Mouse (Mus musculus): ENCODE data around the gene Bnc2.

- TF ChIP-seq CTCF (conservative IDR thresholded peaks at IDR 0.05; ENCODE audit: insufficient read depth, insufficient read length, low read depth, low read length) (no peak), POLR2A (IDR thresholded peaks at IDR 0.05; ENCODE audit: low read depth, low read length) (no peak)
Observed at GRCm38 (mm10) chr4:84456198-84456852, 218.8 kb downstream of the Bnc2 start.
